Mouse (Mus musculus) midbrain, embryonic 14.5 days (tissue): ENCODE data around the gene Nhp2. TPM values are rescaled to one million over a fixed set of nuclear protein-coding genes. Genes with fewer than 3 reads are reported as not detected.

ENCODE experiments used
- ATAC-seq: fragments of 200-750 bp; cut with Nextera tagmentation; 2 replicates; pipeline ENCODE4 v1.8.0; 2017; ENCODE audit warnings: moderate number of reproducible peaks, moderate library complexity; ENCODE audit not compliant: low FRiP score, low TSS enrichment
- DNase-seq: peaks from one replicate; pipeline ENCODE4 v3.0.0-alpha.2; 2015
- H3K27ac ChIP-seq: fragments of 300-500 bp; sonication (generic); replicated peaks from 2 replicates; pipeline ENCODE4 v1.5.1; 2014; ENCODE audit warnings: mild to moderate bottlenecking, low read depth, low read length, moderate library complexity
- H3K27me3 ChIP-seq: fragments of 300-500 bp; sonication (generic); 2 replicates; pipeline ENCODE4 v1.6.1; 2014; ENCODE audit warnings: low read length, control low read depth, mixed read lengths; ENCODE audit not compliant: control insufficient read depth, insufficient read depth
- H3K36me3 ChIP-seq: fragments of 300-500 bp; sonication (generic); 2 replicates; pipeline ENCODE4 v1.6.1; 2014; ENCODE audit warnings: low read length, control low read depth; ENCODE audit not compliant: control insufficient read depth, insufficient read depth
- H3K4me1 ChIP-seq: fragments of 300-500 bp; sonication (generic); 2 replicates; pipeline ENCODE4 v1.6.1; 2014; ENCODE audit warnings: mild to moderate bottlenecking, antibody characterized with exemption, low read length, control low read depth; ENCODE audit not compliant: control insufficient read depth, insufficient read depth
- H3K4me2 ChIP-seq: fragments of 300-500 bp; sonication (generic); 2 replicates; pipeline ENCODE4 v1.6.1; 2014; ENCODE audit warnings: mild to moderate bottlenecking, low read length, moderate library complexity
- H3K4me3 ChIP-seq: fragments of 300-500 bp; sonication (generic); replicated peaks from 2 replicates; pipeline ENCODE4 v1.5.1; 2014; ENCODE audit warnings: low read depth, low read length
- H3K9ac ChIP-seq: fragments of 300-500 bp; sonication (generic); replicated peaks from 2 replicates; pipeline ENCODE4 v1.6.1; 2014; ENCODE audit warnings: mild to moderate bottlenecking, low read length, moderate library complexity
- H3K9me3 ChIP-seq: fragments of 300-500 bp; sonication (generic); 2 replicates; pipeline ENCODE4 v1.6.1; 2016; ENCODE audit warnings: low read length, control low read depth, mixed read lengths; ENCODE audit not compliant: control insufficient read depth
- WGBS: fragments of 180-500 bp; shearing (Covaris S2); extraction: QIAGEN DNeasy Blood & Tissue Kit; methylation state at CpG from one replicate; pipeline ENCODE4 v1.1.7; 2014; 5-methylcytosine and 5-hydroxymethylcytosine counted together
- polyA plus RNA-seq: library from polyadenylated mRNA; unstranded; fragments of >200 nt; fragmentation: Nextera tagmentation; extraction: Ambion mirVana; gene quantifications from 2 replicates; pipeline ENCODE4 v1.2.1, GENCODE M21; 2014

The Nhp2 gene
- polyA plus RNA-seq, result 107 and 115 TPM in 2 replicates

DNA sequence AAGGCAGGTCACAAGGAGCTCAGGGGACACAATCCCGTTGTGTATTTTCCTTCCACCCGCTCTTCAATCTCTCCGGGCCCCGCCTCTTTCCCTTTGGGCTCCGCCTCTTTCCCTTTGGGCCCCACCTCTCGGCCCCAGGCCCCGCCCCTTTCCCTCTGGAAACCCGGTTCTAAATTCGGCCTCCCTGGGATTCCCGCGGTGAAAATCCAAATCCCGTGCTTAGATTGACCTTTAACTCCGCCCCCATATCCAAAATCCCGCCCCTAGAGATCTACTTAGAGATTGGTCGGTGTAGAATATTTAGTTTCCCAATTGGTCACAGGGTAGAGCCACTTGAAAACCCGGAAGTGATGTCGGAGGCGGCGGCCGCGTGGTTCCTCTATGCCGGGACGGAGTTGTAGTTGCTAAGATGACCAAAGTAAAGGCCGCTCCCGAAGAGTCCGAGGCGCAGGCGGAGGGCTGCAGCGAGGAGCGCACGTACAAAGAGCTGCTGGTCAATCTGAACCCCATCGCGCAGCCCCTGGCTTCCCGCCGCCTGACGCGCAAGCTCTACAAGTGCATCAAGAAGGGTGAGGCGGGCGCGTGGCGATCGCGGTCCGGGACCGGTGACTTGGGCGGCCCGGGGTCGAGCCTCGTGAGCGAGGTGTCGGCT, at the start of gene Nhp2:
Gene Nhp2, plus strand, starts transcription at position 327 of the 652 bp plus-strand sequence.
- DNase-seq, result peak; percentile 97
- peaks cover 9% of the 10 kb centered on the region for H3K4me1 ChIP-seq
- H3K4me2 ChIP-seq, result peak within 1 kb of the TSS; percentile 83
- ATAC-seq, result peak; percentile 93
- peak within 1 kb of the TSS; percentile 71 for H3K9ac ChIP-seq
- under 1% methylated on average over 51 of the region's 51 CpGs for WGBS
- peak within 1 kb of the TSS; percentile 83 for H3K4me3 ChIP-seq
- no peaks in the 10 kb centered on the region for H3K27me3 ChIP-seq
- H3K27ac ChIP-seq, result no peak within 1 kb of the TSS
- peaks cover 35% of the 10 kb centered on the region for H3K36me3 ChIP-seq
- H3K9me3 ChIP-seq, result no peaks in the 10 kb centered on the region

DNA sequence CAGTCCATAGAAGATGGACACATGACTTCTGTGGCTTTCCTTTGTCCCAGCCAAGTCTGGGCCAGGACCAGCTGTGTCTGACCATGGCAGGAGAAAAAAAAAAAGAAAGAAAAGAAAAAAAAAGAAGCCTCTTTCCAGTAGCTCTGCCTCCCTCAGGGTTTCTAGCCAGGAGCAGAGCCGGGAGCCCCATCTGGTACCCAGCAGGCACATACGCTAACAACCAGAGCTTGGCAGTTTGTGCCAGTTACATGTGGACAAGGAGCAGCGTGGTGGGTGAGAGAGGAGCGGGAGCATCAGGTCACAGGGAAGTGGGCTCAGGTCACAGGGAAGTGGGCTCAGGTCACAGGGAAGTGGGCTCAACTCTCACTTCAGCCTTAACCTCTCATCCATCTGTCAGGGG, 43.1 kb upstream of the Nhp2 start:
- H3K9ac ChIP-seq, result no peak overlapping the region
- H3K27ac ChIP-seq, result no peak overlapping the region
- no peak overlapping the region for H3K4me3 ChIP-seq
- WGBS, result 71% methylated on average over 4 of the region's 4 CpGs
- no peaks in the 10 kb centered on the region for H3K9me3 ChIP-seq
- H3K4me2 ChIP-seq, result no peak overlapping the region
- H3K36me3 ChIP-seq, result no peaks in the 10 kb centered on the region
- ATAC-seq (no peak), DNase-seq (no peak)
- H3K4me1 ChIP-seq, result no peaks in the 10 kb centered on the region
- no peaks in the 10 kb centered on the region for H3K27me3 ChIP-seq

DNA sequence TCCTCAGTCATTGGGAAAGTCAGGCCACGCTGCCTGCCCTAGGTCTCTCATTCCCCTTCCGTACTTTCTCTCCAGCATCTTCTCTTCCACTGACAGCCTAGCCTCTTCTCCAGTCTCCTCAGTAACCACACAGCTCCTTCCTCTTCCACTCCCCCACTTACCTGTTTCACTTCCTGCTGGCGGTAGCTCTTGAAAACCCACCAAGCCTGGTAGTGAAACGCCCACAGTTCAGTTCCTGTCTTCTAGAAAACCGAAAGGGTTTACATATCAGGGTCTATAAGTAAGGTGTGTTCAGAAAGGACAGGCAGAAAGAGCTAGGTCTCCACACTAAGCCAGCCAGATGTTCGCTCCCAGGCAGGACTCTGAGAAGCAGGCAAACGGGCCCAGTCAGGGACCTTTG, 41.9 kb upstream of the Nhp2 start:
- 84% methylated on average over 7 of the region's 7 CpGs for WGBS
- DNase-seq (no peak), ATAC-seq (no peak)
- Histone ChIP-seq H3K9me3 (no peaks in the 10 kb centered on the region), H3K4me2 (no peak overlapping the region), H3K27ac (no peak overlapping the region), H3K9ac (no peak overlapping the region), H3K4me3 (no peak overlapping the region), H3K27me3 (no peaks in the 10 kb centered on the region), H3K36me3 (no peaks in the 10 kb centered on the region), H3K4me1 (no peaks in the 10 kb centered on the region)

DNA sequence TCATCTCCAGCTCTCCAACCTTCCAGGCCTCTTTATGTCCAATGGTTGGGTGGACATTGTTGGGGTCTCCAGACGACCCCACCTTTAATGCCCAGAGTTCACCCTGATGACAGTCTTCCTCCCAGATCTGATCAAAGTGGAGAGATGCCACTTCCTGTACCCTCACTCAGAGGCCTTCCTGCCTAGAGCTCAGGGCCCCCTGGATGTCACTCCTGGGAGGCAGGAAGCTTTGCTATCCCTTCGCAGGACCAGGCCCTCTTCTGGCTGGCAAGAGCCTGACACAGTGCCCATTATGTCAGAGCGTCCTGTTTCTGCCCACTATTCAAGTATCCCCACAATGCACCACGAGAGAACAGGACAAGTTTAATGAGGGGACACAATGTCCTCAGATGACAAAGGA, 40.5 kb upstream of the Nhp2 start:
- H3K36me3 ChIP-seq, result no peaks in the 10 kb centered on the region
- no peak overlapping the region for H3K9ac ChIP-seq
- 65% methylated on average over 4 of the region's 4 CpGs for WGBS
- H3K4me2 ChIP-seq, result no peak overlapping the region
- no peak overlapping the region for H3K4me3 ChIP-seq
- H3K27me3 ChIP-seq, result no peaks in the 10 kb centered on the region
- peaks cover 7% of the 10 kb centered on the region for H3K4me1 ChIP-seq
- DNase-seq, result no peak
- ATAC-seq, result no peak
- H3K9me3 ChIP-seq, result no peaks in the 10 kb centered on the region
- no peak overlapping the region for H3K27ac ChIP-seq

DNA sequence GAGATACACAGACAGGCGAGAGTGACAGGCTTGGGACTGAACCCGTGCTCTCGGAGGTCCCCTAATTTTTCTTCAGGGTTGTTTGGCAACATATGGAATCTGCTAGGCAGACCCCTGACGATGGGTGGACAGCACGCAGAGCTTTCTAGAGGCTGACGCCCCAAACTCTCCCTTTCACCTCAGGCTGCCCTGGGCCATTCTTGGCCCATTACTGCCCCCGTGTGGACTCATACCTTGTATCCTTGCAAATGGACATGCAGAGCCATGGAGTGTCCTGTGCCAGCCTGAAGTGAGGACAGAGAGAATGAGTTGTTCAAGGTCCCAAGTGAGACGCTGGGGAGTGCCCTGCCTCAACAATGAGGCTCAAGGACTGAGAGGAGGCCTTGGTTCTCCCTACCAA, 36.8 kb upstream of the Nhp2 start:
- H3K4me3 ChIP-seq, result no peak overlapping the region
- no peaks in the 10 kb centered on the region for H3K27me3 ChIP-seq
- H3K4me2 ChIP-seq, result no peak overlapping the region
- H3K9me3 ChIP-seq, result no peaks in the 10 kb centered on the region
- no peak overlapping the region for H3K27ac ChIP-seq
- DNase-seq (peak; percentile 80), ATAC-seq (no peak)
- no peak overlapping the region for H3K9ac ChIP-seq
- H3K4me1 ChIP-seq, result peaks cover 16% of the 10 kb centered on the region
- 27% methylated on average over 8 of the region's 8 CpGs for WGBS
- peaks cover 22% of the 10 kb centered on the region for H3K36me3 ChIP-seq

DNA sequence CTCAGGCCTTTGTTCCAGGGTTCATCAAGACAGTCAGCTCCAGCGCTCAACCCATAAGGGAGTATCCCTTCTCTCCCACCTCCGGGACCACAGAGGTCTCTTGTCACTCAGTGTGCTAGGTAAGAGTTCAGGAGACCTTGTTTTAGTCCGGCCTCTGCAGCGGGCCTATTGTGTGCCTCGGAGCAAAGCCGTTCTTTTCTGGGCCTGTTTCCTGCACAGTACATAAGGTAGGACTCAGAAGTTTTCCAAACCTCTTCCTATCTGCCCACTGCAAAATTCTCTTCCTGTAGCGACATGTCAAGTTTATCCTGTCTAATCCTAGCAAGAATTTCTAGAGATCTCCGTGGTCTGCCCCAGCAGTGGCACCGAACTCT, 35.5 kb upstream of the Nhp2 start:
- peaks cover 34% of the 10 kb centered on the region for H3K36me3 ChIP-seq
- H3K4me1 ChIP-seq, result peaks cover 16% of the 10 kb centered on the region
- peak overlapping the region; percentile 59 for H3K4me3 ChIP-seq
- DNase-seq, result no peak
- no peaks in the 10 kb centered on the region for H3K27me3 ChIP-seq
- 7% methylated on average over 9 of the region's 9 CpGs for WGBS
- H3K9ac ChIP-seq, result peak overlapping the region; percentile 78
- H3K27ac ChIP-seq, result peak overlapping the region; percentile 91
- ATAC-seq, result no peak; the same call in 1 of the 2 replicates
- peak overlapping the region; percentile 88 for H3K4me2 ChIP-seq
- H3K9me3 ChIP-seq, result no peaks in the 10 kb centered on the region

DNA sequence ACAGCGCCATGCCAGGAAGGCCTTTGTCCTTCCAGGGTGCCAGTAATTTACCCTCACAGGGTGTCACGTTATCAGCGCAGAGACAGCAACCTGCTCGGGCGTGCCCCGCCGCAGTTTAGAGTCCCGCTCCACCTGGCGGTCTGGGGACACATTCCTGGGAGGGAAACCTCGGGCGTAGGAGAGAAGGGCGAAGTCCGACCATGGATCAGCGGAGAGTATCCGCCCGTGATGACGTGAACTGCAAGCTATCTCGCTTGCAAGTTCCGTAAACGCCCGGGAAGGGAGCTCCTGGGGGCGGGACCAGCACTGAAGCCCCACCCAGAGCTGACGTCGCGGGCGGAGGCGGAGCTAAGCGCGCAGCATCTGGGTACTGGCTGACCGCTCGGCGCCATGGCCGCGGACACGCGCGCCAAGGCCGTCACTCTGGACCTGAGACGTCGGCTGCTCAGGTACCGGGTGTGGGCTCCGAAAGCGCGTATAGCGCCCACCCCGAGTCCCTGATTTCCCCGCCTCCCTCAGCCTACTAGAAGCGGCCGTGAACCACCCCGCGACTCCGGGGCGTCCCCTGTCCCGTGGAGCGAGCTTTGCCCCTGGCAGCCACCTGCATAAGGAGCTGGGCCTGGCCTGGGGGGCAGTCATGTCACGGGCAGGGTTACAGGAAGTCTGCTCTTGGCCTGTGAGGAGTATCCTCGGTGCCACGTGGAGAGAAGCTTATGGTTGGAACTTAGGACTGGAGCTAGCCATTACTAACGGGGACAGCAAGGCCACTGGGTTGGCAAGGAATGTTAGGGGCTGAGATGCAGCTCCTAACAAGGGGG, 34.9 kb upstream of the Nhp2 start, which contains the start of gene Phykpl:
Gene Phykpl, plus strand, starts transcription at position 327 of the 818 bp plus-strand sequence.
- Histone ChIP-seq H3K4me2 (peak within 1 kb of the TSS; percentile 88), H3K4me3 (peak within 1 kb of the TSS; percentile 59), H3K9me3 (no peaks in the 10 kb centered on the region), H3K27ac (peak within 1 kb of the TSS; percentile 91), H3K27me3 (no peaks in the 10 kb centered on the region), H3K4me1 (peaks cover 16% of the 10 kb centered on the region), H3K36me3 (peaks cover 40% of the 10 kb centered on the region), H3K9ac (peak within 1 kb of the TSS; percentile 78)
- under 1% methylated on average over 59 of the region's 59 CpGs for WGBS
- DNase-seq (peak; percentile 98), ATAC-seq (peak; percentile 94)

DNA sequence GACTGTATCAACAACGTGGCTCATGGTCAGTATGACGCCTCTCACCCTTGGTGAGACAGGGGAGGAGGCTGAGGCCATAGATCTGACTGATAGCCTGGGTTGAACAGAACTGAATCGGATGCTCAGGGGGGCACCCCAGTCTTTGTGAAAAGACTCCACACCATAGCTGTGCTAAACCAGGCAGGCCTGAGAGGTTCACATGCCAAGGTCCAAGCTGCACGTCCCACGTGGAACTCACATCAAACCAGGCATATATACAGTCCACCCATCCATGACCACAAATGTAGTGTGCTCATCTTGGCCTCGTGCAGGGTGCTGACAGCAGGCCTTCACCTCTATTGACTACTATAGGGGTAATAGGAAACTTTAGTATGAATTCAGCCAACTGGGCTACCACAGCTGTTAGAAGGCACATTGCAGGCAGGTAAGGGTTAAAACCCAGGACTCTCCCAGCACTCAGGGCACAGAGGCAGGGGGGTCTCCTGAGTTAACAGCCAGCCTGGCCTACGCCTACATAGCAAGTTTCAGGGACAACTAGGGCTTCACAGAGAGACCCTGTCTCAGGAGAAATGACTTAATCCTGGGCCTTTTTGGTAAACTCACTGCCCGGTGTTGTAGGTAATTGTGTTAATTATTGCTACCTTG, 33.8 kb upstream of the Nhp2 start:
- peak overlapping the region; percentile 59; the same call in 1 of the 2 replicates for H3K4me3 ChIP-seq

More for the DNA sequence above, 33.8 kb upstream of the Nhp2 start:
- Histone ChIP-seq H3K36me3 (peaks cover 50% of the 10 kb centered on the region), H3K4me2 (peak overlapping the region; percentile 88), H3K27ac (peak overlapping the region; percentile 91), H3K9ac (peak overlapping the region; percentile 78; the same call in 1 of the 2 replicates), H3K4me1 (peaks cover 16% of the 10 kb centered on the region), H3K9me3 (no peaks in the 10 kb centered on the region), H3K27me3 (no peaks in the 10 kb centered on the region)
- ATAC-seq (no peak), DNase-seq (no peak)
- 65% methylated on average over 8 of the region's 8 CpGs for WGBS
